Mouse (Mus musculus) liver, postnatal 0 days (tissue): ENCODE data around the gene Olfr874.

Experiments used
- CTCF ChIP-seq: sonication (generic); IDR thresholded peaks from 2 replicates; pipeline ENCODE4 v1.5.1; 2016; ENCODE audit warnings: antibody characterized with exemption, low read depth
- EP300 ChIP-seq: IDR thresholded peaks from 2 replicates; pipeline ENCODE4 v1.6.1; 2016; ENCODE audit warnings: antibody characterized with exemption, low read depth, mild to moderate bottlenecking

GRCm38 (mm10) chr9:37786411-37786810 is 41.5 kb downstream of the Olfr874 start:
- TF ChIP-seq CTCF (no peak), EP300 (no peak)
